Mouse (Mus musculus) splenic B cell, adult 2 months (primary cell): ENCODE data around the gene Cdc42ep5.

Source experiments
- DNase-seq: peaks from one replicate; pipeline ENCODE4 v3.0.0-alpha.2; 2011; ENCODE audit warnings: low read depth, low spot score
- H3K27me3 ChIP-seq: 2 replicates; pipeline ENCODE4 v1.6.1; 2012; ENCODE audit warnings: mild to moderate bottlenecking, low read length, moderate library complexity, mixed read lengths; ENCODE audit not compliant: control insufficient read depth, poor library complexity, insufficient read depth, severe bottlenecking
- H3K36me3 ChIP-seq: 2 replicates; pipeline ENCODE4 v1.6.1; 2012; ENCODE audit warnings: mild to moderate bottlenecking, low read length, moderate library complexity, mixed read lengths; ENCODE audit not compliant: control insufficient read depth, poor library complexity, insufficient read depth, severe bottlenecking

Gene Cdc42ep5

DNA sequence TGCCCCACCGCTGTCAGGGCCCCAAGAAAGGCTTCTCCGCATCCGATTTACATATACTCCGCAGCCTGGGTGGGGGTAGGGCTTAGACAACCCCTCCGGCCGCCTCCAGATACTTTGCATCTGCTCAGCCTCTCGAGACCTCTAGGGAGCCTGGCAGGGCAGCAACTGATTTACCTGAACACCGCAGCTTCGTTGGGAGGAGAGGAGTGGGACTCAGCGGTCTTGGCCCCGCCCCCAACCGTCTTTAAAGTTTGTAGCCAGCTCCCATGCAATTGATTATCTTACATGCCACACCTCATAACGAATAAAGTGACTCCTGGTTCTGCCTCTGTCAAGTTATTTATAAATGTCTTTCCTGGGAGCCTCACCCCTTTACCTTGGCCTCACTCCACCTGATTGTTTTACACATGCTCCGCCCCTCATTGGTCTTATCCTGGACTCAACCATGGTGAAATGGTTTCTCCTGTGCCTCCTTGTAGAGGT lies 14.6 kb downstream of the Cdc42ep5 start, which contains the start of gene Leng9:
Gene Leng9, minus strand, starts transcription at position 316 of the 483 bp plus-strand sequence.
- no peak for DNase-seq
- H3K27me3 ChIP-seq = no peaks in the 10 kb centered on the region; the same call in 1 of the 2 replicates
- H3K36me3 ChIP-seq = peaks cover 11% of the 10 kb centered on the region

DNA sequence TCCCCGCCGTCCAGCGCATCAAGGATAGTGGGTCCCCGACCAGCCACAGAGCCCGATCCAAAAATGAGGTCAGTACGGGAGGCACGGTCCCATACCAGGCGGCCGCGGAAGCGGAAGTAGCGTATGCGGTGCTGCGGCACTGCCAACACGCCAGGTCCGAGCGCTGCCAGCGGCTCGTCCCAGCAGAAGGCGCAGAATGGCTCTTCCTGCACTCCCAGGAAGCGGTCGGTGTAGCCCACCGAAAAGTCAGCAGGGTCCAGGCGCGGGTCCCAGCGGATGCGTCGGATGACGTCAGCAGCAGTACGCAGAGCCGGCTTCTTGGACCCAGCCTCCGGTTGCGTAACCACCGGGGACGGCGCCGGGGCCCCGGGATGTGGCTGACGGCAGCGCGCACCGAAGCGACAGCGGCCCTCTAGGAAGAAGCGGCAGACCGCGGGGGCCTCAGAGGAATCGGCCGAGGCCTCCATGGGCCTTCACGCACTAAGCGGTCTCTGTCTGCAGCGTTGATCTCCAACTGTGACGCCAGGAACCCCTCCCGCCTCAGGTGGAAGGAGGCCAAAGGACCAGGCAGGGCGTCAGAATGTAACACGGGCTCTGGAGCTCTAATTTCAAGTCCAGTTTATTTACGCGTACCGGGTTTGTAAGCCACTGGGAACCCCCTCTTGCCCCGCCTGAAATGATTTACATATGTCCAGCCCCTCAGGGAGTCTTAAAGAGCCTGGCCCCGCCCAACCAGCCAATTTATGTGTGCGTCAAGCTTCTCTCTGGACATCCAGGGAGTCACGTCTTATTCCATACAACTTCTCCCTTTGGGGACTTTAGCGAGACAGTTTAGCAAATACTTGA lies 15.2 kb downstream of the Cdc42ep5 start:
- no peaks in the 10 kb centered on the region; the same call in 1 of the 2 replicates for H3K27me3 ChIP-seq
- H3K36me3 ChIP-seq = peaks cover 16% of the 10 kb centered on the region
- DNase-seq = peak; percentile 92

DNA sequence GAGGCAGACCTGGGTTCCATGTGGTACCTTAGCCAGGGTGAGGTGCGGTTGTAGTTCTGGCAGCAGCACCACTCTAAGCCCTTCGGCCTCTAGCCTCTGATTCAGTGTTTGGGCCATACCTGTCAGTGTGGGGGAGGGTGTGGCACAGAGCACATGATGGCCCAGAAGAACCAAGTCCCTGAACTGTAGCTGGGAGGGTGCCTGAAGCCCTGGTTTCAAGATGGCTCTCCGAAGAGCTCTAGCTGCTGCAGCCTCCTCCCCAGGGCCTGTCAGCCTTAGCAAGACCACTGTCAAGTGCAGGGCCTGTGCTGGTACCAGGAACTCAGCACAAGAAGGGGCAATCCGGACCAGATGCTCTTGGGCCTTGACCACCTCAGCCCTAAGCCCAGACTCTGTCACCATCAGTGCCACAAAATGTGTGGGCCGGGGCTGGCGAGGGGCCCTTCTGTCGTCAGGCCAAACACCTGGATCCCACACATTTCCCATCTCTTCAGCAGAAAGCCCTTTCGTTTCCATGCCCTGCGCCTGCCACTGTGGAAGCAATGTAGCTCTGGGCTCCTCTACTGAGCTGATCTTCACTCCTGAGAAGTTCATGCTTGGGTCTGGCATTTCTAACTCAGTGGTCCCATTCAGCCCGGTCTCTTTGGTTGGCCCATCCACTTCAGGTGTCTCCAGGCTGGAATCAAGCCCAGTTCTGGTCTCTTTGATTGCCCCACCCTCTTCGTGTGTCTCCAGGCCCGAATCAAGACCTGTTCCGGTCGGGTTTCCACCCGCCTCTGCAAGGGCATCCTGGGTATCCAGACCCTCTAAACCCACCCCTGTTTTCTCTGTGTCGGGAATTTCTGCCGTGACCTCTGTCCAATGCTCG lies 16.1 kb downstream of the Cdc42ep5 start:
- Histone ChIP-seq H3K36me3 (peaks cover 22% of the 10 kb centered on the region), H3K27me3 (no peaks in the 10 kb centered on the region; the same call in 1 of the 2 replicates)
- DNase-seq = no peak

DNA sequence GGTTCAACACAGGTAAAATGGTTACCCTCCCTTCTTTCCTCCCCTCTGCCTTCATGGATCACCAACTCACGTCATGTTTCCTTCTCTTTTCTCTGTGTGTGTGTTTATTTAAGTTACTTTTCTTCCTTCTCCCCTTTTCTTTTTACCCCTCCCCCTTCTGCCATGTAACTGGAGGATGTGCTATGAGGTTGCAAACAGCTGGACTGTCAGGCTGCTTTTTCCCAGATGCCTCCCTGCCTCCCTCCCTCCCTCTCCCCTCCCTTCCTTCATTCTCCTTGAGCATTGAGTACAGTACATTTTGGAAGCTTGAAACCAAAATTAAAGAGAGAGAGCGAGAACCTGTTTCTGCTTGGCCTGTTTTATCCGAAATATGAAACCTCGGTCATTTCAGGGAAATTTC lies 16.8 kb downstream of the Cdc42ep5 start:
- H3K27me3 ChIP-seq = no peaks in the 10 kb centered on the region; the same call in 1 of the 2 replicates

DNA sequence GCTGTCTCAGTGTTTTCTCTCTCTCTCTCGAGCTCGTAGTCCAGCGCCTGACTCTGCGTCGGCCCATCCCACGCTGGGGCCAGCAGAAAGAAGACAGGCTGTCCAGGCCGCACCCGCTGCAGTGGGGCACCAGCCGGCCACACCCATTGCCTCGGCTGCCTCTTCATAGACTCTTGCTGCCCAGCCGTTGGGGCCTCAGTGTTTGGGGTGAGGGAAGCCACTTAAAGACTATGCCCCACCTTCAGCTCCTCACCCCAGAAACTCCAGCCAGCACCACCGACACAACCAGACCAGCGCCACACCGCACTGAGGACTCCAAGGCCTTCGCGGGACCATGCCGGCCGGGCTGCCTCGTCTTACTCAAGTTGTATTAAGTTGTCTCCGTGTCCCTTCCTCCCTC lies 17.3 kb downstream of the Cdc42ep5 start:
- DNase-seq = no peak
- Histone ChIP-seq H3K27me3 (no peaks in the 10 kb centered on the region; the same call in 1 of the 2 replicates), H3K36me3 (peaks cover 33% of the 10 kb centered on the region)

More for the DNA sequence above, 16.8 kb downstream of the Cdc42ep5 start:
- H3K36me3 ChIP-seq = peaks cover 29% of the 10 kb centered on the region
- DNase-seq = no peak

DNA sequence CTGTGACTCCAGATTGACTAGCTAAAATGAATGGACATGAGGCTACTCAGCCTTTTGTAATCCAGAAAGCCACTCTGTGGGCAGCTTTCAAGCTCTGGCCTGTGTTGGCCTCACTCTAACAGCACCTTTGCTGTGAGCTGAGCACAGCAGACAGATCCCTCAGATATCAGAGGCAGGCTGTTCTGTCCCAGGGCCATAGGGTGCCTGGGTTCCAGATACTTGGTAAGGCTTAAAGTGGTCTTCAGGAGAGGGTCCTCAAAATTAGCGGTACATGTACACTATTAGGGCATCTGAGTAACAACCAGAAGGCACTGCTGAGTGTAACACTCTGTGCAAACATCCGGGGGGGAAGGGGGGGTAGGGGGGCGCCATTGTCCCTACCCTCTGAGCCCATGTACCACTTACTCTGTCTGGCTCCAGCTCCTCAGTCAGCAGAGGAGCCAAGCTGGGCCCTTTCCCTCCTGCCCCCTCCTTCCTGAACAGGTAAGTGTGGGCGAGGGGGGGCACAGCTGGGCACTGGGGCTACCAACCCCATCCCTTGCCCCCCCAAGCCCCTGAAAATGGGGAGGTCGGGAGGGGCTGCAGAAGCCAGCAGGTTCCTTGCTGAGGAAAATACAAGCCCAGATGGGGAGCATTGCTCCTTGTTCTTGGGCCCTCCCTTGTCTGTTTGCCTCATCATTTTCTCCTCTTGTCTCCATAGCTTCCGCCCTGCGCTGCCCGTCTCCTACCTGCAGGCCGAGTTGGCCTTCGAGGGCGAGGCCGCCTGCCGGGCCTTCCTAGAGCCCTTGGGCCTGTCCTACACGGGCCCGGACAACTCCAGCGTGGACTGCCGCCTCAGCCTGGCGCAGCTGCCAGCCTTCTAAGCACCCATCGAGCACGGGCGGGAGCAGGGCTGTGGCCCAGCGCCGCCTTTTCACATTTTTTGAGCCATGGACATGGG lies 18.1 kb downstream of the Cdc42ep5 start:
- no peak for DNase-seq
- no peaks in the 10 kb centered on the region; the same call in 1 of the 2 replicates for H3K27me3 ChIP-seq

DNA sequence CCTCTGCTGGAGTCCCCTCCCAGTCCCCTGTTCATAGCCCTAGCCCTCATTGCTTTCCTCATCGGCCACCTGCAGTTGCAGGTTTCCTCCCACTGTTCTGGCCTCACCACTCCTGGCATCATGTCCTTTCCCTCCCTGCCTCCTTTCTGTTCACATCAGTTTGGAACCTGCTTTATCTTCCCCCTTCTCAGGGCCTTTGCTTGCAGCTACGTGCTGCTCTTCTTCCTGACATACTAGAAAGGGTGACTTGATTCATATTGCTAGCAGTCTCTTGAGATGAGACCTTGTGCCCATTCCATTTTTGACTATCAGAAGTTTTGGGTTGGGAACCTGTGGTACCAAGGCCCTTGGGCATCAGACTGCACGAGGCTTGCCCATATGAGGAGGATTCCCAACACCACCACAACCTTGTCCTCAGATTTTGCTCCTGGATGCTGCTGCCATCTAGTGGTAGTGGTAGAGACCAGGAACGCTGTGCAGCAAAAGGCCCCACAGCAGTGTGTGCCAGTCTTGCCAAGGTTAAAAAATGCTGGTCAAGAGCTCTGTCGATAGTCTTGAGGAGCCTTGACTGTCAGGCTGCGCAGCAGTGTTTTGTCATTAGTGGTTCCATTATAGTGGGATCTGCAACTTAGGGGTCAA lies 19.0 kb downstream of the Cdc42ep5 start:
- DNase-seq = peak; percentile 75
- H3K27me3 ChIP-seq = no peaks in the 10 kb centered on the region
- H3K36me3 ChIP-seq = peaks cover 46% of the 10 kb centered on the region

More for the DNA sequence above, 18.1 kb downstream of the Cdc42ep5 start:
- H3K36me3 ChIP-seq = peaks cover 40% of the 10 kb centered on the region

DNA sequence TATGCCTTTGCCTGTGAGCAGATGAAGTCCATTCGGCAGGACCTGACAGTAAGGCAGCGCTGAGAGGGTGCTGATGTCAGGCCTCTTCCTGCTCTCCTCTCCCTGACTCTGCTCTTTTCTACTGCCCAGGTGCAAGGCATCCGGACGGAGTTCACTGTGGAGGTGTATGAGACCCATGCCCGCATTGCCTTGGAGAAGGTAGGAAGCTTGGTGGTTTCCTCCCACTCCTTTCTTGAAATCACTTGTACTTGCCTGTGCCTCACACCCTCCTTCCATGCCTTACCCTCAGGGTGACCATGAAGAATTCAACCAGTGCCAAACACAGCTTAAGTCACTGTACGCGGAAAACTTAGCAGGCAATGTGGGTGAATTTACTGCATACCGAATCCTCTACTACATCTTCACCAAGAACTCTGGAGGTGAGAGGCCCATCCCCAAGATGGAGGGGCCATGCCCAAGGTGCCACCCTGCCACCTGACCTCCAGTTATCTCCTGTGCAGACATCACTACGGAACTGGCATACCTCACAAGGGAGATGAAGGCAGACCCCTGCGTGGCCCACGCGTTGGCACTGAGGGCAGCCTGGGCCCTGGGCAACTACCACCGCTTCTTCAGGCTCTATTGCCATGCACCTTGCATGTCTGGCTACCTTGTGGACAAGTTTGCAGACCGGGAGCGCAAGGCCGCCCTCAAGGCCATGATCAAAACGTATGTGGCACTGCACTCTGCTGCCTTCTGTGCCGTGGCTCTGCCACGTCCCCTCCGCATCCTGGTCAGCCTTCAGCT lies 19.7 kb downstream of the Cdc42ep5 start:
- DNase-seq = no peak
- Histone ChIP-seq H3K36me3 (peaks cover 46% of the 10 kb centered on the region), H3K27me3 (no peaks in the 10 kb centered on the region)

DNA sequence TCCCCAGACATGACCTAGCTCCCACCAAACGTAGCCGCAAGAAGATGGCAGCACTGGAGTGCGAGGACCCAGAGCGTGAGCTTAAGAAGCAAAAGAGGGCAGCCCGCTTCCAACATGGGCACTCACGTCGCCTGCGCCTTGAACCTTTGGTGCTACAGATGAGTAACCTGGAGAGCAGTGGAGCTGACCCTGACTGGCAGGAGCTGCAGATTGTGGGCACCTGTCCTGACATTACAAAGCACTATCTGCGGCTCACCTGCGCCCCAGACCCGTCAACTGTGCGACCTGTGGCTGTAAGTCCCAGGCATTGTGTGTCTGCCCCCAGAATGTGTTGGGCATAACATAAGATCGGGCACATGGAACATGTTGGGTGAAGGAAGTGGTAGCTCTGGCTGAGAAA lies 20.6 kb downstream of the Cdc42ep5 start:
- Histone ChIP-seq H3K36me3 (peaks cover 52% of the 10 kb centered on the region), H3K27me3 (no peaks in the 10 kb centered on the region)
- DNase-seq = no peak

DNA sequence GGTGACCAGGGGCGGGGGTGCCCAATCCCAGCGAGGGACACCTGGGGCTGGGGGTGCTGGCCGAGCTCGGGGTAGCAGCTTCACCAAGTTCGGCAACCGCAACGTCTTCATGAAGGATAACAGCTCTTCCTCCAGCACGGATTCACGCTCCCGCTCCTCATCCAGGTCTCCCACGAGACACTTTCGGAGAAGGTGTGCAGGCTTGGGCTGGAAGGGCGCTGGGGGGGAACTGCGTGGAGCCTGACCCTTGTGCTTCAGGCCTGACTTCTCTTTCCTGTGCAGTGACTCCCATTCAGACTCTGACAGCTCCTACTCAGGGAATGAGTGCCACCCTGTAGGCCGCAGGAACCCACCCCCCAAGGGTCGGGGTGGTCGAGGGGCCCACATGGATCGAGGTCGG lies 21.2 kb downstream of the Cdc42ep5 start:
- Histone ChIP-seq H3K36me3 (peaks cover 52% of the 10 kb centered on the region), H3K27me3 (no peaks in the 10 kb centered on the region)
- no peak for DNase-seq

DNA sequence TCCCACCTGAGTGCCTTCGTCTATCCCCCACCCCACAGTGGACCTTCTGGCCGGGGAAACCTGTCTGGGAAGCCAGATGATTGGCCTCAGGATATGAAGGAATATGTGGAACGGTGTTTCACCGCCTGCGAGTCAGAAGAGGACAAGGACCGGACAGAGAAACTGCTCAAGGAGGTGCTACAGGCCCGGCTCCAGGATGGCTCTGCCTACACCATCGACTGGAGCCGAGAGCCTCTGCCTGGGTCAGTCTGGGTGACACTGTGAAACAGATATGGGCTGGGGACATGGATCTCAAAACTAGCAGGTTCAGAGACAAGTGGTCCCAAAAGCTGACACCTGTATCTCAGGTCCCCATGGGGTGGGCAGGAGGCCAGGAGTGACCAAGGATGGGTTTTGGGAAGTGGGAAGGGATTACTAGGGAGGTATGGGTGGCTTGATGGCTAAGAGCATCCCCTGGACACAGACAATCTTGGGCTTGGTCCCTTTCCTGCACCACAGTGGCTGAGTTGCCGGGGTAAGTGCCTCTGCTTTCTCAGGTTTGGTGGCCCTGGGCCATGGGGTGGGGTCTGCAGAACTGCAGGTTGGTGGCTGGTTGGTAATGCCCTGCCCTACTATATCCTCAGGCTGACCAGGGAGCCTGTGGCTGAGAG lies 21.7 kb downstream of the Cdc42ep5 start:
- H3K36me3 ChIP-seq = peaks cover 50% of the 10 kb centered on the region
- no peaks in the 10 kb centered on the region for H3K27me3 ChIP-seq
- DNase-seq = no peak

DNA sequence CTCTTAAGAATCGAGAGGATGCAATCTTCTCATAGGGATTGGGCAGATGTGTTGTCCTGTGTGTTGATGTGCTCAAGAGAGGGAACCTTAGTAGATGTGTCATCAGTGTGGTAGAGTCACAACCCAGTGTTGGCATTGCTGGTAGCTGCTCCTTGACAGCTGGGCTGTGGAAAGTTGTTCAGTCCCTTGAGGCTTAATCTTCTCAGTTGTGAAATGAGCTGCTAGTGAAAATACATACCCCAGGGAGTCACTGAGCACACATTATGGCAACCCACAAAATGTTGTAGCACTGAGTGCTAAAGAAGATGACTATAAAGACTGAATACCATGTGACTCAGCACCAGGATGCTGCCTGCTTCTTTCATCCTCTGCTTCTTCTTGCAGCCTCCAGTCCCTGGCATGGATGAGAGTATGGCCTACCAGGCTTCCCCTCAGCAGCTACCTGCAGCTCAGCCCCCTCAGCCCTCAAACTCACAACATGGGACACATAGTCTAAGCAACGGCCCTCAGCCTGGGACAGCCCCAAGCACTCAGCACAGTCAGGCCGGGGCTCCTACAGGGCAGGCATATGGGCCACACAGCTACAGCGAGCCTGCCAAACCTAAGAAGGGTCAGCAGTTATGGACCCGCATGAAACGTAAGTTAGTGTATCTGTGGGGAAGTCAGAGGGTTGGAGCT lies 22.9 kb downstream of the Cdc42ep5 start:
- Histone ChIP-seq H3K27me3 (no peaks in the 10 kb centered on the region), H3K36me3 (peaks cover 46% of the 10 kb centered on the region)
- no peak for DNase-seq
